In the genomic region with DNA sequence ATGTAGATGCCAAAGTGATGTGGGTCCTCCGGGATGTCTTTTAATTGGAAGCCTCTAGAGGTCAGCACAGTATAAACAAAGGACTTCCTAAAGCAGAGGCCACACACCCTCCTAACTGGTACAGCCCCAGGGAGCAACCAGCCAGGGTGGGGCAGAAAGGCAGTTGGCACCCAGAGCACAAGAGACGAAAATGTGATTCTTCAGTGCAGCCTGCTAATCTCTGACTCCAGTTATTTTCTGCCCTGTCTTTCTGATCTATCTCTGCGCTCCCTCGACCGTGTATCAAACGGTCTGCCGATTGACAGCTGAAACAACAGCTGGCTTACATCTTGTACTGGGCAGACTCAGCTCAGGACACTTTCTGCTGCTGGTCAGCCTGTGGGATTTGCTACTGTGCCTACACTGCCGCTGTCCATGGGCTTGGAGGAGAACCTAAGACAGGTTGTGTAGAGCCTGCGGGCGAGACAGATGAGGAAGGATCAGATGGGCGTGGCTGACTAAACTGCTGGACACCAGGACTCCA, we compare ENCODE assay signal across 8 mouse cellular contexts. TPM values are rescaled to one million over a fixed set of nuclear protein-coding genes. Genes with fewer than 3 reads are reported as not detected.
DNase-seq lines count a peak whose midpoint lies in the region; ATAC-seq and TF ChIP-seq lines count a peak whose summit lies in the region.

No protein-coding gene starts in this region.

- no peak overlapping the region for H3K4me3 ChIP-seq in bone marrow macrophage, adult 2 months (ENCODE audit: insufficient read depth, low read length)
- H3K4me3 ChIP-seq in forebrain, embryonic 12.5 days (replicated peaks) = no peak overlapping the region
- no peak overlapping the region for H3K4me3 ChIP-seq in hindbrain, embryonic 13.5 days
- H3K4me3 ChIP-seq in small intestine, adult 2 months (ENCODE audit: low read depth, low read length) = peak overlapping the region; percentile 15

- no peaks in the 10 kb centered on the region for H3K36me3 ChIP-seq in forebrain, embryonic 12.5 days (replicated peaks)
- H3K36me3 ChIP-seq in hindbrain, embryonic 13.5 days = peaks cover 3% of the 10 kb centered on the region; the same call in 1 of the 2 replicates
- H3K36me3 ChIP-seq in small intestine, adult 2 months (ENCODE audit: control insufficient read depth, insufficient read depth, low read length) = no peaks in the 10 kb centered on the region

- peak overlapping the region; percentile 36 for H3K4me2 ChIP-seq in forebrain, embryonic 12.5 days
- H3K4me2 ChIP-seq in hindbrain, embryonic 13.5 days = peak overlapping the region; percentile 45

- peak; percentile 75 for ATAC-seq in forebrain, embryonic 12.5 days (ENCODE audit: low FRiP score)
- peak; percentile 40; the same call in 1 of the 2 replicates for ATAC-seq in hindbrain, embryonic 13.5 days (ENCODE audit: low FRiP score)
- ATAC-seq in megakaryocyte progenitor cell, adult 5-6 weeks (replicated peaks; ENCODE audit: poor library complexity) = peak; percentile 98

- peak; percentile 58 for TF ChIP-seq CTCF in bone marrow macrophage, adult 2 months (IDR thresholded peaks at IDR 0.05; ENCODE audit: low read depth, low read length)
- TF ChIP-seq CTCF in small intestine, adult 2 months (IDR thresholded peaks at IDR 0.05; ENCODE audit: extremely low read depth, insufficient read length, insufficient replicate concordance, low read depth, low read length) = peak; percentile 43; the same call in 1 of the 2 replicates

- H3K9me3 ChIP-seq in forebrain, embryonic 12.5 days = no peaks in the 10 kb centered on the region; the same call in 1 of the 2 replicates
- H3K9me3 ChIP-seq in hindbrain, embryonic 13.5 days = peaks cover 5% of the 10 kb centered on the region; the same call in 1 of the 2 replicates

- H3K4me1 ChIP-seq in bone marrow macrophage, adult 2 months (ENCODE audit: control insufficient read depth, insufficient read depth, low read length) = peaks cover 10% of the 10 kb centered on the region
- H3K4me1 ChIP-seq in forebrain, embryonic 12.5 days = peaks cover 34% of the 10 kb centered on the region
- peaks cover 41% of the 10 kb centered on the region for H3K4me1 ChIP-seq in hindbrain, embryonic 13.5 days (replicated peaks)
- 0 out of 2 replicates have a peak, but pooled peaks cover 5% of the 10 kb centered on the region for H3K4me1 ChIP-seq in small intestine, adult 2 months (ENCODE audit: control insufficient read depth, insufficient read depth, insufficient read length, low read length)

- no peak overlapping the region for H3K9ac ChIP-seq in forebrain, embryonic 12.5 days
- no peak overlapping the region for H3K9ac ChIP-seq in hindbrain, embryonic 13.5 days

- WGBS in forebrain, embryonic 12.5 days = 27% methylated on average over 11 of the region's 11 CpGs
- 36% methylated on average over 11 of the region's 11 CpGs for WGBS in hindbrain, embryonic 13.5 days
- 20% methylated on average over 11 of the region's 11 CpGs for WGBS in small intestine, adult 2 months

- intact Hi-C loops in left cerebral cortex, postnatal 25 days (cut with DNase I) = loop anchor here (5.0 kb wide), 4 partner anchors 102 to 462 kb away; partner anchors contain the start of gene Ggct

- no peak for TF ChIP-seq POLR2A in bone marrow macrophage, adult 2 months (IDR thresholded peaks at IDR 0.05; ENCODE audit: borderline replicate concordance, low read depth, low read length)
- TF ChIP-seq POLR2A in small intestine, adult 2 months (IDR thresholded peaks at IDR 0.05; ENCODE audit: low read depth, low read length) = no peak

- no peak overlapping the region for H3K27ac ChIP-seq in bone marrow macrophage, adult 2 months (ENCODE audit: insufficient read depth, low read depth, low read length)
- H3K27ac ChIP-seq in forebrain, embryonic 12.5 days = 0 out of 2 replicates have a peak overlapping the region, but pooled peaks have one; percentile 27
- 0 out of 2 replicates have a peak overlapping the region, but pooled peaks have one; percentile 0 for H3K27ac ChIP-seq in hindbrain, embryonic 13.5 days
- no peak overlapping the region for H3K27ac ChIP-seq in small intestine, adult 2 months (ENCODE audit: insufficient read depth, low read depth, low read length)

- peak; percentile 71 for DNase-seq in layer of hippocampus, adult 11-12 months (ENCODE audit: low spot score)
- DNase-seq in layer of hippocampus, postnatal 25 days (ENCODE audit: extremely low spot score in 1 of 2, low spot score in 1 of 2) = no peak
- DNase-seq in left cerebral cortex, postnatal 25 days (ENCODE audit: low spot score in 2 of 2) = peak; percentile 54 to 72

- peaks cover 26% of the 10 kb centered on the region for H3K27me3 ChIP-seq in forebrain, embryonic 12.5 days
- H3K27me3 ChIP-seq in hindbrain, embryonic 13.5 days = peaks cover 15% of the 10 kb centered on the region
- no peaks in the 10 kb centered on the region for H3K27me3 ChIP-seq in small intestine, adult 2 months (ENCODE audit: control insufficient read depth, insufficient read depth, low read length)

RNA-seq across cellular contexts. Expression of gene Mturn, which starts 24.0 kb away (rescaled TPM):
- 100 to 1,000 TPM; 135 to 145 TPM for total RNA-seq in layer of hippocampus, postnatal 25 days (2021)
- polyA plus RNA-seq in bone marrow macrophage, adult 2 months (2012; ENCODE audit: insufficient read depth, insufficient read length, missing spikeins) = 10.2 and 11.3 TPM in 2 replicates
- 37.5 and 38.6 TPM in 2 replicates for polyA plus RNA-seq in forebrain, embryonic 12.5 days (2016; fragmentation: Nextera tagmentation; extraction: Ambion mirVana)
- 71.0 and 75.9 TPM in 2 replicates for polyA plus RNA-seq in hindbrain, embryonic 13.5 days (2015; fragmentation: Nextera tagmentation; extraction: Ambion mirVana)
- total RNA-seq in left cerebral cortex, postnatal 25 days (2021) = 10 to 100 TPM; 80.3 to 90.3 TPM
- 0.17 and 0.34 TPM in 2 replicates for total RNA-seq in megakaryocyte progenitor cell, adult 5-6 weeks (2015)
- 0.17 and 0.30 TPM in 2 replicates for total RNA-seq in megakaryocyte progenitor cell, adult 5-6 weeks (2017)
- 2.8 and 3.8 TPM in 2 replicates for polyA plus RNA-seq in small intestine, adult 2 months (2012; rRNA removed)

Comparison
In these comparisons a context has a peak if more than half of its experiments do, and no peak if none do; other contexts are left out.
1. DNase-seq: peak in layer of hippocampus, adult 11-12 months (single experiment) and left cerebral cortex, postnatal 25 days (2 of 2); none in layer of hippocampus, postnatal 25 days (0 of 2).
2. H3K27ac ChIP-seq: peak in forebrain, embryonic 12.5 days (single experiment) and hindbrain, embryonic 13.5 days (single experiment); none in bone marrow macrophage, adult 2 months (single experiment) and small intestine, adult 2 months (single experiment).
3. ATAC-seq: peak in every context shown above with its lines; median percentile 98 in megakaryocyte progenitor cell, adult 5-6 weeks; 75 in forebrain, embryonic 12.5 days; 40 in hindbrain, embryonic 13.5 days.